Mouse (Mus musculus) natural killer cell, adult 2 months (primary cell): ENCODE measurements around the gene Rbms1.

Source experiments
- DNase-seq, 2 experiments: peaks; one replicate each; pipeline ENCODE4 v3.0.0; 2022; ENCODE audit warnings: low spot score in 2 of 2

Gene Rbms1

DNA sequence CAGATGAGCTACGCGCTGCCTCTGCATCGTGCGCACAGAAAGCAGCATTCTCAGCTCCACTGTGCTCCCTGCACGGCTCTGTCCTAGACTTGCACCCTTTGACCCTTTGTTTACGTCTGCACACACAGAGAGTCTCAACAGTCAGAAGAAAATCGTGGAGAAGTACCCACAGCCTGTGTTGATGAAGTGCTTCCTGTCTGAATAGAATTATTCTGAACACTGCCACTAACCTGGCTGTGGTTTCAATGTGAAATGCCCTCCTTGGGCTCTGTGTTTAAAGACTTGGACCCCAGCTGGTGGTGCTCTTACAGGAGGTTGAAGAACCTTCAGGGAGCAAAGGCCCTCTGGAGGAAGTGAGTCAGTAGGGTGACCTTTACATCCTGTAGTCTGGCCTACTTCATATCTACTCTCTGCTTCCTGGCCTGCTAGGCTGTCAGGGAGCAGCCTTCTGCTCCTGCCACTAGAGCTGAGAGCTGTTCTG lies 153.5 kb downstream of the Rbms1 start:
- peak; percentile 6 to 12 for DNase-seq

DNA sequence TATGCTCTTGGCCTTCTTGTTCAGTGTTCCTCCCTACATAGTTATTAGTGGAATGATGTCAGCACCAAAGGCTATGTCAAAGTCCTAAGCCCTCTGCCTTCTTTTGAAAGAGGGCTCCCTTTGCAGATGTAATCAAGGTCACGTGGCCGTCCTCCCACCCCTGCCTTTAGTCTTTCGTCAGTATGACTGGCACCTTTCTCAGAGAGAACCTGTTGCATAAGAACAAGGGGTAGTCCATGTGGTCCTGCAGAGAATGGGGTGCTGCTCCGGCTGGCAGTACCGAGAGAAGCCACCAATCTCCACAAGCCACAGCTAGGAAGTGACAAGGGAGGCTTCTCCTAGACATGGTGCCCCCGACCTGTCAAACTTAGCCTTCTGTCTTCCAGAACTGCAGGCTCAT lies 154.2 kb downstream of the Rbms1 start:
- no peak for DNase-seq

DNA sequence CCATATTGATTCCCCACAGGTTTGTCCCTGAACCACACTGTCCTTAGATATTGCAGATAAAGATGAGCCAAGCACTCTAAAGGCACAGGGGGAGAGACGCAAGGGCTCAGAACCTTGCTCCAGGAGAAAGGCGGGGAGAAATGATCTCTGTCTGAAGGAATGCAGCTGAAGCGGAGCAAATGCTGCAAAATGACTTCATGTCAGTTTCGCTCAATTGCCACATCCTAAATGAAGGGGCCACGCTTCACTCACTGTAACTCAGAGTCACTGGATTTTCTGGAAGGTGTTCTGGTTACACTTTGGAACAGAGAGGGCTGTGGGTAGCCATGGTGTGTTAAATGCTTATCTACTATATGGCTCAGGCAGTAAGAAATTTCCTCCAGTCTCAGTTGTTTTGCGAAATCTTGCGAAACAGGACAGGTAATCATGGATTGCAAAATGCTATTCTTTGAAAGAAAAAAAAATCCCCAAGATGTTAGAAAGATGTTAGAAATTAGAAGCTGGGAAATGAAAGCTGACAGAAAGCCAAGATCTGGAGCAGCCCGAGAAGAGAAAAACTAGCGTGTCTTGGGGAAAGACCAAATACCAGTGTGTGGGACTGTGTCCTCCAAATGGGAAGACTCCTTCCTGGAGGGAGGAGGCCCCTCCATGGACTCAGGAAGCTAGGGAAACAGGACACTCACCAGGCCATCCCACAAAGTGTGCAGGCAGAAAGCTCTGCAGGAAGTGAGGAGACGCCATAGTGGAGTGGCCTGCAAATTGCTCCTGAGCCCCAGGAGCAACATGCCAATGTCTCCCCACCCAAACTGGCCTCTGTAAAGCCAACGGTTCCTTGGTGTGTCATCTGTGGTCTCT lies 155.4 kb downstream of the Rbms1 start:
- DNase-seq, result no peak

DNA sequence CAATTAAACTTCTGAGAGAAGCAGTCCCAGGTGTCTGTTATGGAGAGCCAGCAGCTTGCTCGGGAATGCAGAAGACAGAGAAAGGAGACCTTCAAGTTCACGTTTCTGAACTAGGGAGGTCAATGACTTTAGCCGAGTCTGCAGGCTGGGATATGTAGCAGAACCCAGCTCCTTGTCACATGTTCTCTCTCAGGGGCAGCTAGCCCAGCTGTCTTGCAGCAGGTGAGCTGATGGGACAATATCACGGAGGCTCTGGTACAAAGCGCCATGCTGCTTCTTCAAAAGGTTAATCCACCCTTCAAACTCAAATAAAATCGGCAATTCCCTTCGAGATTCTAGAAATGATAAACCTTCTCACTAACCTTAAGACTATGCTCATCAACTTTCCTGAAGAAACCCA lies 158.2 kb downstream of the Rbms1 start:
- DNase-seq, result no peak

DNA sequence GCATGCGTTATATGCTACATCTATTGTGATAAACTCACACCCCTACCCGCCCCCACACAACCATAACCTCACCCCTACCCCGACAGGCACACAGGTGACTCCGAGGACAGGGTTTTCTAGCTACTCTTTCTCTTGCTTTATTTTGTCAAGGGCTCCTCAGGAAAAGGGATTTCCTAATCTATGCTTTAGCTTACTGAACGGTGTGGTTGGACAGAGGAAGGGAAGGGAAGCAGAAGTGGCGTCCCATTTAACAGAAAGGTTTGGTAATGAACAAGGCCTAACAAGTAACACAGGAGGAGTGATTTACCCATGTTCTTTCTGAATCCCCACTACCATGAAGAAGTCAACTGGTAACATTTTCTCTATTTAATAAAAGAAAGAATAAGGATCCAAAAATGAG lies 159.6 kb downstream of the Rbms1 start:
- DNase-seq, result no peak

DNA sequence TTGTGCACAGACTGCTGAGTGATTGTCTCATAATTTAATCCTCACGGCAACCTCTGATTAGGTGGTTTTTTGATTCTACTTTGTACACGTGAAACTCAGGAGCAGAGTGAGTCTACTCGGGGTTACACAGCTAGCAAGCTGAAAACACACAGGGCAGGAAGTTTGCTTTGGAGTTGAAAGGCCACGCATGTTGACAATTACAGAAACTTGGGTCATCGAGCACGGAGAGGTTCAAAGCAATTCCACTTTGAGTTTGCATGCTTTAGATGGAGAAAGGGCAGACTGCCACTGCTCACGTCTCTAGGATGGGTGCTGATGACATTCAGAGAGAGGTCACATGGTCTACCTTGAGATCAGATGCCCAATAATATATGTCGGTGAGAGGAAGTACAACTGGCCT lies 160.2 kb downstream of the Rbms1 start:
- DNase-seq, result no peak

DNA sequence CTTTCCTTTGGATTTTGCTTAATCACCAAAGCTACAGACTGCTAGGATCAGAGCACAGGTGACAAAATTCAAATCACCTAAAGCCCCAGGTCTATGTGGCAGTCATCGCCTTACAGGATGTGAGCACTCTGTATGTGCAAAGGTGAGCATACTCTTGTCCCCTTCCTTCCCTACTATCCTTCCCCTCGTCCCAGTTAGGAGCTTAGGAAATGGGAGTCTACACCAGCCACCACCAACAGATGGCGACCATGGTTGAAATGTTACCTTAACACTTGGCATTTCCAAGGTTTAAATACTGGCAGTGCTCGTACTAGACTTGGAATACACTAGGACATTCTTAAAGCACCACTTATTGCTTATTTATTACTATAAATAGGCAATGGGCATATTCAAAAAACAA lies 160.8 kb downstream of the Rbms1 start:
- no peak for DNase-seq

DNA sequence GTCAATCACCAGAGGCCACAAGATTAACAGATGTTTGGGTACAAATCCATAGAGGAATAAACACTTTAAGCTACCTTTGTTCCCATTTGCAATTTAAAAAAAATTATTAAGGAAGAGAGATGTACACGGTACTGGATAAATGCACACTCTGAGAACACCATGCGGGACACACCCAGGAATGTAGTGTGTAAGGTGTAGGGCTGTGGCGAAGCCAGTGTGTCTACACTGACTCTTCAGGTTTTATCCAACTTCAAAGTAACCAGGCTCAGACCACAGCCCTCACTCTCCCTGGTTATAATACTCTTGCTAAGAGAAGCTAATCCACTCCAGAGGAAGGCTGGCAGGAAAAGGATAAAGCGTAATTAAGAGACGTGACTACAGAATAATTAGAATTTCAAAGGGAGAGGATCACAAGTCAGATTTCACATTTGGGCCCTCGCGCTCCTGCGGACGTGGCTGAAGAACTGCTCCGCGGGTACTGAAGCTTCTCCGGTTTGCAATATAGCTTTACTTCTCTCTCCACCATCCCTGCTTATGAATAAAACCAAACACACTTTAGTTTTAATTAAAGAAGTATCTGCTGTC lies 161.3 kb downstream of the Rbms1 start:
- no peak for DNase-seq

DNA sequence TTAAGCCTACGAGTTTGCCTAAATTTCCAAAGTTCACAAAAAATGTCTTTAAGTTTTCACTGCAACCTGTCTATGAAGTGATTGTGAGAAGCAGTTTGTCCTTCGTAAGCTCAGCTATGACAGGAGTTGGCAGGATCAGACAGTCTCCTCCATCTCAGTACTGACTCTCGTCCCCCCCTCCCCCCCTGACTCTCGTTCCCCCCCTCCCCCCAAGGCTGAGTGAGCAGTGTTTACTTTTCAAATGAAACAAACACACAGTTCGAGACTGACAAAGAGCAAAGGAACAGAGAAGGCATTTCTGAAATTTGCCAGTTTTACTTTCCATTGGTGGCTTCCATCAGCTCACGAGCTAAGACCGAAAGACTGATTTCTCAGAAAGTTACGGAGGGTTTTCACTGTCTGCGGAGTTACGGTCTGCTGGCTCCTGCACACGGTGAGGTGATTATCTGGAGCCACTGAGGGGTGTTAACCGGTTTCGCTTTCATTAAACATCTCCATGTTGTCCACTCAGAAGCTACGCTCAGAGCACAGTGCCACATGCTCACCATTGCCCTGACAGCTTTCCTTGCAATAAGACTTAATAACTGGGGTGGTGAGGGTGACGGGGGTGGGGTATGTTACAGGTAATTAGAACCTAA lies 162.0 kb downstream of the Rbms1 start:
- no peak for DNase-seq

DNA sequence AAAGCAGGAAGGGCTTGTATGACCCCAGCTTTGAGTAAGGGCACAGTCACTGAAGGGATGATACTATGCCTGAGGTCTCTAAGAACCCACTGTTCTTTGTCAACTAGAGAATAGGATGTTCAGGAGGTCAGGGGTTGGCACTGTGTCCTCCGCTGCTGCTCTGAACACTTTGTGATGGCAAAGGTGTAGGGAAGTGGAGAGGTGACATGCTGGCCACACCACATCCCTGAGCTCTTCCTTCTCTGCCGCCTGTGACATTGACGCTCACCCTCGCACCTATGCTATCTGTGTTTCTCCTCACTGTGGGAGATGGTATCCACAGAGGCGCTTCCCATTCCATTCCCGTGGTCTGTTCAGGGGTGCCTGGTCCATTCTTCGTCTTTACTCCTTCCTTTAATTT lies 163.2 kb downstream of the Rbms1 start:
- no peak for DNase-seq

DNA sequence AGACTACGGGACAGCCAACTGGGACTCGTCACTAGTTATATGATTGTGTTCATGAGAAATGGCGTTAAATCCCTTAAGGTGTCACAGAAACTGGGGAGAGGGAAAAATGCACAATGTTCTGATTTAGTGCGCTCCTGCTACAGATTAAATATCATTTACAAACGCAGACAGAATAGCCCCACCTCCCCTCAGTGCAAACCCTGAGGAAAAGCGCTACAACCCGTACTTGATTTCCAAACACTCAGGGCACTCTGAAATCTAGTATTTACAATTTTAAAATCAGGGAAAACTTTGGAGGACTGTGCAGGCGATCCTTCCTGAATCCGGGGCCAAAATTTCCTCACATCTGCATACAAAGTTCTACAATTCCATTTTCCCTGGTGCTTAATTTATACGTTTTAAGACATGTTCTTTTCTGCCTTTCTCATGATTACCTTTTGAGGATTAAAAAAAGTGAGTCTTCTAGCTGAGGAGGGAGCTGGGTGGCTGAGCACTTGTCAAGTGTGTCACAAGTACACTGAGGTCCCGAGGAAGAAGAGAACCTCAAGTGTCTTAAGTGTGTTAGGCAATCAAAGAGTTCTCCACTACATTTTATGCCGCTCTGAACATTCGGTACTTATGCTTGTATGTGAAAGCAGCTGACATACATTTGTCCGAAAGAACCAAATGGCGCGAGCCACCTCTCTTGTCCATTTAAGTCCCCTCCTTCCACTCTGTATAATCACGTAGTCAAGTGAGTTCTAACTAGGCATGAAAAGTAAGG lies 164.0 kb downstream of the Rbms1 start:
- no peak for DNase-seq

DNA sequence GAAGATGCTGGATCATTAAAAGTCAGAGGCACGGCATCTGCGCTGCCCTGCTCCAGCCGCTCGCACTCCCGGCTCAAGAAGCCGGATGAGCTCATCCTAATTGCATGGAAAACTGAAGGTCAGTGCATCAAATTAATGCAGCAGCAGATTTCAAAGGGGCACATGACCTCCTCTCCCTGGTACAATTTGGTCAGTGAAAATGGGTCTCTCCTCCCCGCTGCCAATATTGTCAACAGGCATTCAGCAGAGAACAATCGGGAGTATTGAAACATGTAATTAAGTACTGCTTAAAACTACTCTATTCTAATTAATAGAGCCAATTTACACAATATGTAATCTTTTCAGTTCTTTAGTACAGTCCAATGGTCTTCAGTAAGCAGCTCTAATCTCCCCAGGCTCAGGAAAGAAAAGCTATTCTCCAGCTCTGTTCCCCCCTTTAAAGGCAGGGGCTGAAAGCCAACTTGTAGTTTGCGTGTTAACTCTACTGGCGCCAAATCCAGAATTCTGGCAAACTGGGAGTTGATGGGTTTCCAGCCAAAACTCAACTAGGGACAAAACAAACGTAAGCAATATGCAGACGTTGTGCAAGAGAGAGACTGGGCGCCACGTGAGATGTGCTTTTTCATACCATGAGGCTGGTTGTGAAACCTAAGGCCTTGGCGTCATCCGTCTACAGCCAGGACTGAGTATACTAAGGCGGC lies 165.9 kb downstream of the Rbms1 start:
- no peak for DNase-seq

DNA sequence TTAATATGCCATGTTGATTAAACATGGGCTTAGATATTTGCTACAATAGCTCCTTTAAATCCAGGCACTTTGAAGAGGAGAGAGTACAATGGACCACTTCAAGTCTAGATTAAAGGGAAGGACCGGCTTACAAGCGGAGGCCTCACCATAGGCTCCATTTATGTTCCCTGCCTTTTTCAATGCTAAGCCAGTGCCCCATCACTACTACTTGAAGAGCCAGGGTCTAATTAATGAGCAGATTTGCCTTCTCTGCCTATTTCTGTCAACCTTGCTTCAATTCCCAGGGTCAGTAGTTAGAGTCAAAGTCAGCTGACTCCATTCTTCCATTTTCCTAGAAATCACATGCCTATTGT lies 166.4 kb downstream of the Rbms1 start:
- DNase-seq, result no peak

DNA sequence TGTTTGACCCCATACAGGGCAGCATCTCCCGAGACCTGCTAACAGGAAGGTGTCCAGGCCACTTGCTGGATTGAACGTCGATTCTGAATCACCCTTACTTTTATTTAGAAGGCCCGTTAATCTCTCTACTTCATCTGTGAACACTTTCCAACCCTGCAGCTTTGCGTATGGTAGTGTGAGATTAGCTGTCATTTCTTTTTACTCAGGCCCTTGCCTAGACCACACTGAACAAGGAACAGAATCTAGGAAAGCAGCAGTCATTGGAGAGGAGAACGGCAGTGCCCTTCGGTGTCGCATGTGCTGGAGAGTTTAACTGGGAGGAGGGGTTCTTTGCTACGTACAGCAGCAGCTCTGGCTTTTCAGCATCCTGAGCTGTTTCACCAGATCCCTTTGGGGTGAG lies 167.1 kb downstream of the Rbms1 start:
- DNase-seq, result no peak

DNA sequence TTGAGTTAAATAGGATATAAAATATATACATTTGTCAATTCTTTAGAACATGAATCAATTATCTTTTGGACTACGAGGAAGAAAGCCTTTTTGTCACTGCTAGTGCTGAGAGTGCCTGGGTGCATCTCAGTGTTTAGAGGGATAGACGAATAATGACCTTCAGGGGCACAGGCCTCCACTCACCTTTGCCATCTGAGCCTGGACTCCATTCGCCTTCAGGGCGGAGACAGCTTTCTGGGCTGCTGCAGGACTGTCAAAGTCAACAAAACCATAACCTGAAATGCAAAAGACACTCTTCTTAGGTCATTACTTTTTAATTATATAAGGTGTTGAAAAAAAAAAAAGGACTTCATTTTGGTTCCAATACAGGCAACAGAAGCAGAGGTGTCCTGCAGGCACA lies 170.5 kb downstream of the Rbms1 start:
- DNase-seq, result no peak

DNA sequence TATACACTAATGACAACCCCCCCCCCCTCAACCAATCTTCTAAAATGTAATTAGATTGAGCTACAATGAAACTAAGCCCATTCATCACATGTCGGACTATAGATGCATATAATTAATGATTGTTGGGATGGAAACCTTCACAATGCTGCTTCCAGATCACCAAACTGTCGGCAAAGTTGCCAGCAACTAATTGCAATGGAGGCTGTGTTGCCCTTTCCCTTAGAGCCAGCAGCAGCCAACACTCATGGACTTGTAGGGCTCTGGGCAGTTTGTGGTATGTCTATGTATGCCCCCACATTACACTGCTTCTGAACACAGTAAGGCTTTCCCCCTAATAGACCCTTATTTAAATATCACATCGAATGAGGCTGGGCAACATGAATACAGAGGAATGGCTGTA lies 173.9 kb downstream of the Rbms1 start:
- no peak for DNase-seq

DNA sequence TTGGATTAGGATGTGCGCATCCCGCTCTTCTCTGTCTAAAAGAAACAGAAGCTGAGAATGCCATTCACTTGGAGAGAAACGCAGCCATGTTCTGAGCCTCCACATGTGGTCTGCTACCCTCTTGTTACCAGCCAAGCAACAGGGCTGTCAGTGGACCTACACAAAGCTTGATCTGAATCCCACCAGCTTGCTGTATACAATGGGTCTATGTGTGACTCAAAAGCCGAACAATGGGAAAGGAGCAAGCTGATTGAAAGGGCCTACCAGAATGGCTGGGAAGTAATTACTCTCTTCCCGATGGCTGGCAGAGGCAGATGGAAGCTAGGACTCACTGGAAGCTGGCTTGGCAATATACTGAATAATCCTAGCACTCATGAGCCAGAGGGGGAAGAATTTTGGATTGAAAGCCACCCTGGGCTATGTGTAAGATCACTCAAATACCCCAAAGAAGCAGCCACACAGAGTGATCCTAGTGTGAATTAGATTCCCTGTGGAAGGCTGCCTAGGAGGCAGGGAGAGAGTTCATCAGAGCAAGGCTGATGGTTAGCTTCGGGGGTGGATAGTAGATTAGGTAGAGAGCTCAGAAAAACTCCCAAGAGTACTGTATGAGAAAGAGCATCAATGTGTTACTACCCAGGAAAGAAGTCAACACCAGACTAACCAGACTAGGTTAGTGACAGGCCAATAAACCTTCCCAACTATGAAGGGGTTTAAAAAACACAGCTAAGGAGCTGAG lies 174.7 kb downstream of the Rbms1 start:
- no peak for DNase-seq

DNA sequence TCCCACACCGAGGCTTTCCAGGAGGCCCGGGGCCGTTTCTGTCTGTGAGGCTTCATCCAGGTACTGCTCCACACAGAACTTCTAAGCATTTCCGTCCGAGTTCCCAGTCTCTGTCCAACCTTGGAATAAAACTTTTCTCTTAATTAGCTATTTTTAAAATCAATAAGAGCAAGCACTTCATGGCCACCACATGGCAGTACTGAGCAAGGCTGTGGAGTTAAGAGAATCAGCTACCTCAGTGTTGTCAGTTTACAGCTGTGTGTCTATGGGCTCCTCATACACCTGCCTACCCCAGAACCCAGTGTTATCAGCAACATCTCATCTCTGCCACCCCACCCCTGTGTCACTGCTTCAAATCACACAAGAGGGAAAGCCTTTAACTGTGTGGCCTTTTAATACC lies 175.9 kb downstream of the Rbms1 start:
- DNase-seq, result no peak

DNA sequence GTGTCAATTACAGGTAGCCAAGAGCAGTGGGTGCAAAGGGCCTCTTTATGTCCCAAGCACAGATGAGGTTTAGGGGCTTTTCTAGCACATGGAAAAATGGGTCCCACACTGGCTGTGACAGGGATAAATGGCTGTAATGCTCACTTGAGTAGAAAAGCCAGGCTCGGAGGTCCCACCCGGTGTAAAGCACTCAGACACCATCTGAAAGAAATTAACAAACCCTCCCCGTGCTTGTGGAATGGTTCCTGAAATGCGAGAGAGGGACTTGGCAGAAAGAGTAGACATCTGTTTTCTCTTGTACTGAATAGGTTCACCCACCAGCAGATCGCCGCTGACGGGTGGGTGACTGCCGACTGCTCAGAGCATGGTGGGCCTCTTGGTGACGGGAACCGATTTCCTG lies 176.7 kb downstream of the Rbms1 start:
- DNase-seq, result no peak

DNA sequence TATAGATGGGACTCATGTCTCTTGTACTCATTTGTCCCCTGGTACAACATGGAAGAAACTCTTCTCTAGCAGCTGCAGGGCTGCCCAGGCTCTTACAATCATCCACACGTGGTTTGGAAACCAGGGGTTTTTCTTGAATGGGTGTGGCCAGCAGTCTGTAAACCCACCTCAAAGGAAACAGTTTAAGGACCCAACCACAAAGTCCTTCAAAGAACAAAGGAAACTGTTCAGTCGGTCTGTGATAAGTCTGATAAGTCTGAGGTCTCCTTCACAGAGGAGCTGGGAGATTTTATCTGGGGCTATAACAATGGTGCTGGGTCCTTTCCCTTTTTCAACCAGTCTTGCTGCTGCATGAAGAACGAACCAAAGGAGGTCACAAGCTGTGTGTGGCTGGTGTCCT lies 188.5 kb downstream of the Rbms1 start:
- DNase-seq, result peak; percentile 58 to 68

DNA sequence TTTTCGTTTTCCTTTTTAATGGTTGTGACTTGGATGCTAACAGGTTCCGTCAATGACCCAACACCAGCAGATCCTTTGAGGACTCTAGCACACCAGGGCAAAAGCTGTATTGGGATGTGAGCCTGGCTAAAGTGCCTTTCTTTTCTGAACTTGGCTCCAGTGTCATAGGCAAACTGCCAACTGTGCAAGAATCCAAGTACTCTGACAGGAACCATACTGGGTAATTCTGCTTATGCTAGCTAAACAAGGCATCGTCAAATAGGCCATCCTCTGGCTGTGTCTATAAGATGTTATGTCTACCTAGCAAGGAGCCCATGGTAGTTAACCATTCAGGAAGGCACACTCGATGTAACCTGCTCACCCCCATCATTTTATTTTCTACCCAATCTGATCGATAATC lies 189.4 kb downstream of the Rbms1 start:
- no peak for DNase-seq
